Mouse (Mus musculus): ENCODE data around the gene Gm13283. TPM values are rescaled to one million over a fixed set of nuclear protein-coding genes. Genes with fewer than 3 reads are reported as not detected.
"Not testable (repeated sequence)": the region's sequence is repeated elsewhere in the genome, so short reads cannot be mapped to it uniquely, and the experiment has no call there.

Gene Gm13283
- polyA plus RNA-seq, 1 experiment from 2014 or later, result 0.32 TPM

- no peak overlapping the region for H3K27ac ChIP-seq (replicated peaks)
- 85% methylated on average over 3 of the region's 3 CpGs for WGBS
- DNase-seq (ENCODE audit: low spot score), result no peak
Measured at GRCm38 (mm10) chr4:88744207-88744606, 15.7 kb upstream of the Gm13283 start.

GRCm38 (mm10) chr4:88749926-88750325, 10.0 kb upstream of the Gm13283 start:
- no peaks in the 10 kb centered on the region for H3K9me3 ChIP-seq (replicated peaks)
- peaks cover 8% of the 10 kb centered on the region for H3K4me1 ChIP-seq
- H3K27me3 ChIP-seq (ENCODE audit: low read depth, poor library complexity, severe bottlenecking), result no peaks in the 10 kb centered on the region
- H3K36me3 ChIP-seq, result no peaks in the 10 kb centered on the region
- no peak overlapping the region for H3K4me3 ChIP-seq
- WGBS, result 68% methylated on average over 6 of the region's 6 CpGs
- no peak for DNase-seq (ENCODE audit: low spot score)
- no peak overlapping the region for H3K27ac ChIP-seq (replicated peaks)

More at GRCm38 (mm10) chr4:88744207-88744606, 15.7 kb upstream of the Gm13283 start:
- H3K9me3 ChIP-seq (replicated peaks), result no peaks in the 10 kb centered on the region
- H3K4me1 ChIP-seq, result peaks cover 8% of the 10 kb centered on the region
- no peaks in the 10 kb centered on the region for H3K36me3 ChIP-seq
- no peaks in the 10 kb centered on the region for H3K27me3 ChIP-seq (ENCODE audit: low read depth, poor library complexity, severe bottlenecking)
- no peak overlapping the region for H3K4me3 ChIP-seq

- DNase-seq (ENCODE audit: low spot score); H3K4me3 ChIP-seq; H3K36me3 ChIP-seq; H3K27ac ChIP-seq (replicated peaks); H3K27me3 ChIP-seq (ENCODE audit: low read depth, poor library complexity, severe bottlenecking); H3K9me3 ChIP-seq (replicated peaks): not testable (repeated sequence)
- 70% methylated on average over 15 of the region's 15 CpGs for WGBS
- H3K4me1 ChIP-seq, result peaks cover 11% of the 10 kb centered on the region
Measured at GRCm38 (mm10) chr4:88754818-88755340, 5.0 kb upstream of the Gm13283 start, which contains the start of gene Gm13271. TSS of gene Gm13271 (plus strand) at chr4:88754868.

- DNase-seq (ENCODE audit: low spot score), result peak; percentile 50
- not testable (repeated sequence) for H3K36me3 ChIP-seq; H3K9me3 ChIP-seq (replicated peaks); H3K27me3 ChIP-seq (ENCODE audit: low read depth, poor library complexity, severe bottlenecking)
- peak overlapping the region; percentile 63 for H3K4me3 ChIP-seq
- H3K27ac ChIP-seq (replicated peaks), result peak overlapping the region; percentile 86
- peaks cover 13% of the 10 kb centered on the region for H3K4me1 ChIP-seq
- 13% methylated on average over 29 of the region's 31 CpGs for WGBS
Measured at GRCm38 (mm10) chr4:88756581-88757513, 3.1 kb upstream of the Gm13283 start.

- WGBS, result under 1% methylated on average over 21 of the region's 21 CpGs
- peak; percentile 87 for DNase-seq (ENCODE audit: low spot score)
- not testable (repeated sequence) for H3K36me3 ChIP-seq; H3K27me3 ChIP-seq (ENCODE audit: low read depth, poor library complexity, severe bottlenecking); H3K9me3 ChIP-seq (replicated peaks)
- peak overlapping the region; percentile 86 for H3K27ac ChIP-seq (replicated peaks)
- peaks cover 14% of the 10 kb centered on the region for H3K4me1 ChIP-seq
- H3K4me3 ChIP-seq, result peak overlapping the region; percentile 63
Measured at GRCm38 (mm10) chr4:88757628-88758031, 2.3 kb upstream of the Gm13283 start.

- H3K27me3 ChIP-seq (ENCODE audit: low read depth, poor library complexity, severe bottlenecking); H3K27ac ChIP-seq (replicated peaks); H3K36me3 ChIP-seq; H3K9me3 ChIP-seq (replicated peaks); H3K4me3 ChIP-seq; DNase-seq (ENCODE audit: low spot score): not testable (repeated sequence)
- WGBS, result 91% methylated on average over 9 of the region's 9 CpGs
- peaks cover 17% of the 10 kb centered on the region for H3K4me1 ChIP-seq
Measured at GRCm38 (mm10) chr4:88758751-88759150, 1.2 kb upstream of the Gm13283 start.

GRCm38 (mm10) chr4:88760431-88760830, 512 bp downstream of the Gm13283 start:
- H3K27me3 ChIP-seq (ENCODE audit: low read depth, poor library complexity, severe bottlenecking); H3K9me3 ChIP-seq (replicated peaks); H3K36me3 ChIP-seq; H3K27ac ChIP-seq (replicated peaks): not testable (repeated sequence)
- under 1% methylated on average over 26 of the region's 28 CpGs for WGBS
- peaks cover 17% of the 10 kb centered on the region for H3K4me1 ChIP-seq
- peak; percentile 77 for DNase-seq (ENCODE audit: low spot score)
- peak overlapping the region; percentile 44 for H3K4me3 ChIP-seq

- H3K4me1 ChIP-seq, result peaks cover 10% of the 10 kb centered on the region; the same call in 1 of the 2 replicates
- H3K9me3 ChIP-seq (replicated peaks); H3K27ac ChIP-seq (replicated peaks); DNase-seq (ENCODE audit: low spot score); H3K27me3 ChIP-seq (ENCODE audit: low read depth, poor library complexity, severe bottlenecking); H3K4me3 ChIP-seq; H3K36me3 ChIP-seq: not testable (repeated sequence)
- WGBS, result 66% methylated on average over 6 of the region's 8 CpGs
Measured at GRCm38 (mm10) chr4:88761776-88762175, 1.9 kb downstream of the Gm13283 start.

- not testable (repeated sequence) for H3K27me3 ChIP-seq (ENCODE audit: low read depth, poor library complexity, severe bottlenecking); H3K9me3 ChIP-seq (replicated peaks); H3K4me3 ChIP-seq; H3K27ac ChIP-seq (replicated peaks); DNase-seq (ENCODE audit: low spot score); H3K36me3 ChIP-seq
- WGBS, result 55% methylated on average over 9 of the region's 9 CpGs
- H3K4me1 ChIP-seq, result peaks cover 10% of the 10 kb centered on the region; the same call in 1 of the 2 replicates
Measured at GRCm38 (mm10) chr4:88762341-88762740, 2.4 kb downstream of the Gm13283 start.

- WGBS, result 4% methylated on average over 30 of the region's 42 CpGs
- not testable (repeated sequence) for H3K36me3 ChIP-seq; H3K27me3 ChIP-seq (ENCODE audit: low read depth, poor library complexity, severe bottlenecking); H3K9me3 ChIP-seq (replicated peaks); H3K27ac ChIP-seq (replicated peaks)
- Histone ChIP-seq H3K4me3 (peak overlapping the region; percentile 41), H3K4me1 (peaks cover 10% of the 10 kb centered on the region; the same call in 1 of the 2 replicates)
- peak; percentile 81 for DNase-seq (ENCODE audit: low spot score)
Measured at GRCm38 (mm10) chr4:88763384-88764018, 3.6 kb downstream of the Gm13283 start.

GRCm38 (mm10) chr4:88773534-88773933, 13.6 kb downstream of the Gm13283 start, which contains the start of gene Gm13290:
TSS of gene Gm13290 (plus strand) at chr4:88773834.
- not testable (repeated sequence) for H3K4me3 ChIP-seq; DNase-seq (ENCODE audit: low spot score); H3K4me1 ChIP-seq; H3K27ac ChIP-seq (replicated peaks); H3K27me3 ChIP-seq (ENCODE audit: low read depth, poor library complexity, severe bottlenecking); H3K36me3 ChIP-seq; H3K9me3 ChIP-seq (replicated peaks)
- no CpG with 5 or more reads among the region's 32 CpGs for WGBS

GRCm38 (mm10) chr4:88776622-88777021, 16.7 kb downstream of the Gm13283 start, which contains the start of gene Gm13289:
TSS of gene Gm13289 (plus strand) at chr4:88776922.
- H3K27ac ChIP-seq (replicated peaks); H3K4me1 ChIP-seq; H3K36me3 ChIP-seq; H3K9me3 ChIP-seq (replicated peaks); DNase-seq (ENCODE audit: low spot score); H3K27me3 ChIP-seq (ENCODE audit: low read depth, poor library complexity, severe bottlenecking); H3K4me3 ChIP-seq: not testable (repeated sequence)
- WGBS, result no CpG with 5 or more reads among the region's 29 CpGs
